Mouse (Mus musculus): ENCODE measurements around the gene Gm9964.
"Not testable (repeated sequence)": the region's sequence is repeated elsewhere in the genome, so short reads cannot be mapped to it uniquely, and the experiment has no call there.

The Gm9964 gene

DNA sequence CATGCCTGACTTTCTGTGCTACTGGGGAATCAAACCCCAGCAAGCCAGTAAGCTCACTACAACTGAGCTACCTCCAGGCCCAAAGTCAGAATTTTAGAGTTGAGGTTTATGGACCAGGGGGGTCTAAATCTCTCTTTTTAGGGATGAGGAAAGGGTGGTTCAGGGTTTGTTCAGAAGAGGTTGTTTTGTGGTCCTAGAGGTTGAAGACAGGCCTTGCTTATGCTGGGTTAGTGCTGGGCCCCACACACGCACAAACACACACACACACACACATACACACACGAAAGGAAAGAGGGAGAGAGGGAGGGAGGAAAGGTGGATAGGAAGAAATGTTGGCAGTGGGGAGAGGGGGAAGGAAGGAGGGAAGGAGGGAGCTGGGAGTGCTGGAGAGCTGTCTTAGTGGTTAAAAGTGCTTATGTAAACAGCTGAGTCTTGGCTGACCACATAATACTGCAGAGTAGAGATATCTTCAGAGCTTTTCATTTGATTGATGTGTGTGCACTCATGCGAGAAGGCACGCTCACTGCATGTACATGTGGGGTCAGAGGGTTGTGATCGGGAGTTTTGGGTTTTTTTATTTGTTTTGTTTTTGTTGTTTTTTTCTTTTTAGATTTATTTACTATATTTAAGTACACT, at the start of gene Gm9964:
Gene Gm9964 (minus strand): TSS at position 51 of the 636 bp plus-strand sequence.
- DNase-seq (ENCODE audit: low spot score in 2 of 2): no peak

DNA sequence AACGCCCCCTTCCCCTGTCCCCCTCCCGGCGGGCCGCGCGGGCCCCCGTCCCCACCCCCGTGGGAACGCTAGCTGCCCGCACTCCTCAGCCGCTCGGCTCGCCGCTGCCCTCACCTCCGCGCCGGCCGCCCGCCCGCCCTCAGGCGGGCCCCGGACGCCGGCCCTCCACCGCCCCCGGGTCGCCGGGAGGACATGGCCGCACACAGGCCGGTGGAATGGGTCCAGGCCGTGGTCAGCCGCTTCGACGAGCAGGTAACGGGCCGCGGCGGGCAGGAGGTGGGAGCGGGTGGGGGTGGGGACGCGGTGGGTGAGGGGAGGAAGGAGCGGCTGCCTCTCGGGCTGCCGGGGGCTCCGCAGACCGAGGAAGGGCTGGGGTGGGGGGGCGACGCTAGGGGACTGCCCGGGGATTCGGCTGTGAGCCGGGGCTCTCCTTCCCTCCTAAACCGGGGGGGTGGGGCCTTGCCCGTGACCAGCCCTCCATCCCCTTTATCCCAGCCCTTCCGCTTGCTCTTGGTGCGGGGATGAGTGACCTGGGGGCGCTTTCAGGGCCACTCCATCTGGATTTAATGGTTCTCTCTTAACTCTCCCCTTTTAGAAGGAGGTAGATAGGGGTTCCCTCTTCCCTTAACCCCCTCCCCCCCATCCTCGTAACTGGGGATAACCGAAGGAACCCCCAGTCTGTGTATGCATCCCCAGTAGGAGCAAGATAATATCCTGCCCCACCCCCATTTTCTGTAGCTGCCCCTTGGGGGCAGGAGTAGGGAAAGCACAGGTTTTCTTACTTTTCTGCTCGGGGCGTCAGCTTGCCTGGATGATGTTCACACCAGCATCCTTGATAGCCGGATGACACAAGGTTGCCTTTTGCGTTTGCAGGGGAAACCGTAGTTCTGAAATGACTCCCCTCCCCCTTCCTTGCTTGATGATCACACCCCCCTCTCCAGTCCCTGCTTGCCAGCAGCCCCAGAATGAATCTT, 43.4 kb upstream of the Gm9964 start:
- DNase-seq (ENCODE audit: low spot score in 2 of 2): peak; percentile 6 to 13

DNA sequence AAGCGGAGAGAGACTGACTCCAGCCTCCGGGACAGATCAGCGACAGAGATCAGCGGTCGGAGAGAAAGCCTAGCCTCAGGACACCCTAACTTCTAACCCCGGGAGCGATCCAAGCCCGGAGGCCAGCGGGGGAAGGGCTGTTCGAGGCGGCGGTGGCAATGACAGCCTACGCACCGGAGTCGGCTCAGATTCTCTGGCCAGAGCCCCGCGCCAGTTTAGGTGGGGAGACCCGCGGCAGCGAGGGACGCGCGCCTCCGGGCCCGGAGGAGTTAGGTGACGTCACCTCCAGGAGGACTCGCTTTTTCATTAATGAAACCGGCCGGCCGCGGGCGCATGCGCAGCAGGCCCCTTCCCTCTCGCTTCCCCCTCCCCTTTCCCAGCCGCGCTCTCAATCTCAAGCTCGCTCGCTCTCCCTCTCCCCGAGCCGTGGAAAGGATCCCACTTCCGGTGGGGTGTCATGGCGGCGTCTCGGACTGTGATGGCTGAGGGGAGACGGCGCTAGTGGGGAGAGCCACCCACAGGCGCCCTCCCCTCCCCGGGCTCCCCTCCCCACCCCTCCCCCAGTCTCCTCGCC, 42.6 kb upstream of the Gm9964 start, which contains the start of gene Nf1:
Gene Nf1 (plus strand): TSS at position 460 of the 574 bp plus-strand sequence.
- DNase-seq (ENCODE audit: low spot score in 2 of 2): peak; percentile 74

- DNase-seq (ENCODE audit: low spot score in 2 of 2): no peak
Observed at GRCm38 (mm10) chr11:79338621-79339020, 41.9 kb upstream of the Gm9964 start.

- peak in 1 of 2 experiments; percentile 26 for DNase-seq (ENCODE audit: low spot score in 2 of 2)
Observed at GRCm38 (mm10) chr11:79336722-79337267, 40.1 kb upstream of the Gm9964 start.

- no peak for DNase-seq (ENCODE audit: low spot score in 2 of 2)
Observed at GRCm38 (mm10) chr11:79335077-79335476, 38.4 kb upstream of the Gm9964 start.

DNA sequence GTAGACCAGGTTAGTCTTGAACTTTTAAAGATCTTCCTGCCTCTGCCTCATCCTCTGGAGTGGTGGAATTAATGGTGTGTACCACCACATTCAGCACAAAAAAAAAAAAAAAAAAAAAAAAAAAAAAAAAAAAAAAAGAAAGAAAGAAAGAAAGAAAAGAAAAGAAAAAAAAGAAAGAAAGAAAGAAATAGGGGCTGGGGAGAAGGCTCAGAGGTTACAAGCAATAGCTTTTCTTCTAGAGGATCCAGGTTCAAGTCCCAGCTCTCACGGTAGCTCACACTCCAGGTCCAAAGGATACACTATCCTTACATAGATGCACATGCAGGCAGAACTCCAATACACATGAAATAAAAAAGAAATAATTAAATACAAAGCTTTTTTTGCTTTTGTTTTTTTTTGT, 32.9 kb upstream of the Gm9964 start:
- DNase-seq (ENCODE audit: low spot score in 2 of 2): no peak

GRCm38 (mm10) chr11:79328060-79328459, 31.4 kb upstream of the Gm9964 start:
- DNase-seq (ENCODE audit: low spot score in 2 of 2): no peak

DNA sequence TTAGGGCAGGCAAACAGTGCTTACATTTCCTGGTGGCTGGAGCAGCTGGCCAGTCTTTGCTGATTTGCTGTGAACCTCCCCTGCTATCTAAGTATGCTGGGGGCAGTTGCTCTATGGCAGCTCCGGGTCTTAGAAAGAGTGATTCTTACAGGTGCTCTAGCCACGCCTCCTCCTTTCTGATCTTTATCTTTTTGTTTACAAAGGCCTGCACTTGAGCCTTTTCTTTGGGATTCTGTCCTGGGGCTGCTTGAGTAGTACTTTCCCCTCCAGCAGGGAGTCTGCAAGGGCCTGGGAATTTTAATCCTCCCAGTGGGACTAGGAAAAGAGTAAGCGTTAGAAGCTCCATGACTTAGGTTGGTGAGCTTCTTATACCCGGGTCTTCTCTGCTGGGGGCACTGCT, 30.4 kb upstream of the Gm9964 start:
- no peak for DNase-seq (ENCODE audit: low spot score in 2 of 2)

GRCm38 (mm10) chr11:79325663-79326062, 29.0 kb upstream of the Gm9964 start:
- no peak for DNase-seq (ENCODE audit: low spot score in 2 of 2)

GRCm38 (mm10) chr11:79323985-79324685, 27.4 kb upstream of the Gm9964 start:
- DNase-seq (ENCODE audit: low spot score in 2 of 2): no peak

DNA sequence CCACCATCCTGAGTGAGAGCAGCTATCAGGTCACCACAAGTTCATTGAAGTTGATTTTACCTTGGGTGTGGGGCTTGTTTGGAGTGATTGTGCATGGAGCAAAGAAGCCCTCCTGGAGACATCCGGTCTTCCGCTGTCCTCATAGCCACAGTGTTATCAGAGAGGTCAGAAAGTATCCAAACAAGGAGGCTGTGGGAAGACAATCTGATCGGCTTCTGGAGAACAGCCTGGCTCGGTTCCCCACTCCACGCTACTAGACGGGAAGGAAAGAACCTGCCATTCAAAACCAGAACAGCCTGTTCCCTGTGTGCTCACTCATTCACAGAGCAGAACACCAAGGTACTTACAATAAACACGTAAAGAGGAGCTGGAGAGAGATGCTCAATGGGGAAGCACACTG, 23.1 kb upstream of the Gm9964 start:
- no peak for DNase-seq (ENCODE audit: low spot score in 2 of 2)

DNA sequence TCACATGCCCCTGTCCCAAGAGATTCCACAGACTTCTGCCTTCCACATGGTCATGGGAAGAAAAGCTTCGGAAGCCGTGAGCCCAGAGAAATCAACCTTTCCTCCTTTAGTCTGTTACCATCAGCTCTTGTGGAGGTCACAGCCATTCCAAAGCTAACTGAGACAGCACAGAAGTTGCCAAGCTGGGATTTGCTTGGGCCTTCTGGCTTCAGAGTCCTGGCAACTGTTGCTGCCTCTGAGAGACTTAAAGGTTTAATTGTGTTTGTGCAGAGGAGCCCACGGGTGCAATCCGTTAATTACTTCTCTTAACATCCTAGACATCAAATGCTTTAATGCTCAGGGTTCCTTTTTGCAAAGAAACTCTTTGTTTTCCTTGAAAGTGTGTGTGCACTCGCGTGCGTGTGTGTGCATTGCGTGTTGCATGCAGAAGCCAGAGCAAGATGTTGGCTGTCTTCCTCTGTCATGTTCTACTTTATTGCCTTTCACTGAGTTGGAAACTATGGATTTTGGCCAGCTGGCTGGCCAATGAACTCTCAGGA, 20.2 kb upstream of the Gm9964 start:
- no peak for DNase-seq (ENCODE audit: low spot score in 2 of 2)

DNA sequence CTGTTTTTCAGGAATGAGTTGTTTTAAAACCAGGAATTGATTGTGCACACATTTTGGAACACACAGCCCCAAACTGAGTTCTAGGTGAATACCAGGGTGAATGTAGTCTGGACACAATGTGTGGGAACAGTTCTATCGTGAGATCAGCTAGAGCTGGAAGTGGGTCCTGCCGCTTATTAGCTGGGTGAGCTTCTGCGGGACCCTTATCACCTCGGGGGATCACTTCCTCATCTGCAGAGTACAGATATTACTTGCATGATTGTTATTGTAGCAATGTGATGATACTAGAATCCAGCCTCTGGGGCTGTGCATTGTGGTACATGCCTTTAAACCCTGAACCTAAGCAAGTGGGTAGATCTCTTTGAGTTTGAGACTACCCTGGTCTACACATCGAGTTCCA, 13.8 kb upstream of the Gm9964 start:
- DNase-seq (ENCODE audit: low spot score in 2 of 2): no peak

DNA sequence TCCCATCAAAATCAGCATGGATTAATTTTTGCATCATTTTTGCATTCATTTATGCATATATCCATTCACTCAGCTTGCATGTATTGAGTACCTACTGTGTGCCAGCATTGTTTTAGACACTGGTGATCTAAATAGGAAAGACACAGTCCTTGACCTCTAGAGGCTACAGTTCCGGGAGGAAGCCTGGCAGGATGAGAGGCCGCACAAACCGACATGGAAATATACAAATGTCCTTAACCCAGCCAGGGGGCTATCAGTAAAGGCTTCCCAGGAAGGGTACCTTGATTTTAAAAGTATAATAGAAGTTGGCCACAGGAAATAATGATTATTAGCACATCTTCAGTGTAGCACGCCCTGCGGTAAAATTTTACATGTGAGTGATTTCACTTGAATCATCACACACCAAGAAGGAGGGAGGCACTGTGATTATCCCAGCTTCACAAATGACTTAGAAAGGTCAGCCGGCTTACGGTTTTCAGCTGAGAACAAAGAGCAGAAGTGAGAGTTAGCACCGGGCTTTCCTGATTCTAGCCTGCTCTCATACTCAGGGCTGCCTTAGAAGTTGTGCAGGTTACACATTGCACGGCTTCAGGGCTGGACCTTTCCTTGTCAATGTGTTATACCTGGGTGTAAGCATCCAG, 11.0 kb upstream of the Gm9964 start:
- no peak for DNase-seq (ENCODE audit: low spot score in 2 of 2)

DNA sequence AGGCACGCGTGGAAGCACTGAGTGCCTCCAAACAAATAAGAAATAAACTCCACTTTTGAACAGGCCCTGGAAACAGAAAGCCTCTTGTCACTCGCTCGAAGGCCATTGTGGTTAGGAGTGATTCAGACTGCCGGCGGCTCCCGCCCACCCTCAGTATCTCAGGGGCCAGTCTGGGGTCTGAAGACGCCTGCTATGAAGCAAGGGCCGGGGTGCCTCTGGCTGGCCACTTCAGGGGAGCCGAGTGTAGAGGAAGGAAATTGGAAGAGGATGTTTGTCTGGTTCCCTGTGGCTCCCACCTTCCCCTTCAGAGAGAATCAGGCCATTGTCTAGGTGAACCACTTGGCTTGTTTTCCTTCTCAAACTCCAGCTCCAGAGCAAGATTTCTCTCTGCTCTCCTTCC, 10.3 kb upstream of the Gm9964 start:
- DNase-seq (ENCODE audit: low spot score in 2 of 2): no peak

GRCm38 (mm10) chr11:79306510-79306909, 9.8 kb upstream of the Gm9964 start:
- no peak for DNase-seq (ENCODE audit: low spot score in 2 of 2)

DNA sequence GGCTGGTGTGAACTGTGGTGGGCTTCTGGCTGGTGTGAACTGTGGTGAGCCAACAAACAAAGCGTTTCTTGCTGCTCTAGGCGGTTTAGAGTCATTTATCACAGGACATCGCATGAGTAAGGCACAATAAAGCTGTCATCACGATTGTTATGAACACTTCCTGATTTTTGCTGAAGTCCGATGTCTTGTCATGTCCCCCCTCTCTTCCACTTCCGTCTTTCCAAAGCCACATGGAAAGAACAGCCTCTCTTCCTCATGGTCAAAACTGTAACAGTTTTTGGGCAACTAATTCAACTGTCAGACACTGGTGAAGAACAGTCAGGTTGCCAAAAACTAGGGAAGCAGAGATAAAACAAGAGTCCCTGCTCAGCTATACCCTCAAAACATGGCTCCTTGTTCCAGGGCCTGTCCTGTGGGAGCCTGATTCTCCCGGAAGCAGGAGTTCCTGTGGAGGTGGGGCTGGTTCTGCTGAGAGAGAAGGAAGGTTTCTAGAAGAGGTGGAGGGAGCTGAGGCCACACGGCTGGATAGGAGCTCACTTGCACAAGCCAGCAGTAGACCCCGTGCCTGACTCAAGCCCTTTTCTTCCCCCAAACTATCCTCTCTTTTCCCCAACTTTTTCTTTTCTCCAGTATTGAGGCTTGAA, 9.1 kb upstream of the Gm9964 start:
- DNase-seq (ENCODE audit: low spot score in 2 of 2): no peak

- not testable (repeated sequence) for DNase-seq (ENCODE audit: low spot score in 2 of 2)
Observed at GRCm38 (mm10) chr11:79304245-79304644, 7.5 kb upstream of the Gm9964 start.

- no peak for DNase-seq (ENCODE audit: low spot score in 2 of 2)
Observed at GRCm38 (mm10) chr11:79303109-79303508, 6.4 kb upstream of the Gm9964 start.

Data from thymus, postnatal 10 days (tissue).